Mouse (Mus musculus): ENCODE data around the gene Kcnmb1. TPM values are rescaled to one million over a fixed set of nuclear protein-coding genes. Genes with fewer than 3 reads are reported as not detected.

Gene Kcnmb1
- polyA plus RNA-seq, 1 experiment from 2014 or later = 0.22 TPM

DNA sequence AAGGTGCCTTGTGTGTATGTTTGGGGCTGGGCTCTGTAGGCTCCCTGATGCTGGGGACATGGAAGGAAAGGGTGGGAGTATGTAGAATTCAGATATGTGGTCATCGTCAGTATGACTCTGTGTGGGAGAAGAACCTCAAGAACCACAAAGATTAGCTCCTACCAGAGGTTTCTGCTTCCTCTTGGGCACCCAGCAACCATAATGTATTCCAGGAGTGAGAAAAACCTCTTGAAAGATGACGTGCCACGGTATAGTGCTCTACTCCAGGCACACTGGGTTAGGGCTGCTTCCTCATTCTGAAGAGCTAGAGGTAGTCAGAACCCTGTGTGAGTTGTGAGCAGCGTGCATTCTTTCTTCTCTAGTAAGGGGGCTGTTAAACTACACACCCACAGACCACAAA is 4.9 kb downstream of the Kcnmb1 start:
- H3K4me1 ChIP-seq (ENCODE audit: control insufficient read depth, insufficient read depth, low read length) = no peaks in the 10 kb centered on the region
- no peak overlapping the region for H3K4me2 ChIP-seq (ENCODE audit: low read depth, low read length)
- 86% methylated on average over 4 of the region's 4 CpGs for WGBS
- H3K9me3 ChIP-seq (replicated peaks; ENCODE audit: control insufficient read depth, low read length) = no peaks in the 10 kb centered on the region
- no peak for DNase-seq (ENCODE audit: low spot score)
- H3K4me3 ChIP-seq (ENCODE audit: low read depth, low read length) = no peak overlapping the region
- no peaks in the 10 kb centered on the region for H3K27me3 ChIP-seq (ENCODE audit: control insufficient read depth, insufficient read depth, low read length)
- no peaks in the 10 kb centered on the region for H3K36me3 ChIP-seq (replicated peaks; ENCODE audit: control insufficient read depth, insufficient read depth, low read depth, low read length)
- no peak overlapping the region for H3K9ac ChIP-seq (replicated peaks; ENCODE audit: low read length)
- no peak for ATAC-seq (replicated peaks; ENCODE audit: insufficient number of reproducible peaks, low FRiP score, low TSS enrichment, low read depth)
- H3K27ac ChIP-seq (replicated peaks; ENCODE audit: low read depth, low read length) = no peak overlapping the region

DNA sequence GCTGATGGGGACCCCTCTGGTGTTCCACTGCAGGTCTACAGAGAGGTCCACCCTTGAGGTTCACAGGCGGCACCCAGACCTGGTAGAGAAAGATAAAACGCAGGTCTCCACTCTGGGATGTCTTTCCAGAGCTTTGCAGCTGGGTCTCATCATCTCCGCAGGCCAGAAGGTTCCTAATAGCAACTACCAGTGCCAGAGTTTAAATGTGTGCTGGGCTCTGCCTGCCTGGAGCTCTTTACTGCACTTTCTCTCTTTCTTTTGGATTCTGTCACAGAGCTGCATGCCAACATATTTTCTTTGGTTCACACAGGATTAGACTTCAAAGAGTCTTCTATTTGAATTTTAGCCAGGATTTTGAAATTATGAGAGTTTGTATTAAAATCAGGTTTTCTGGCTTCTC is 6.4 kb downstream of the Kcnmb1 start:
- ATAC-seq (replicated peaks; ENCODE audit: insufficient number of reproducible peaks, low FRiP score, low TSS enrichment, low read depth) (no peak), DNase-seq (ENCODE audit: low spot score) (no peak)
- H3K27me3 ChIP-seq (ENCODE audit: control insufficient read depth, insufficient read depth, low read length) = no peaks in the 10 kb centered on the region
- WGBS = 82% methylated on average over 3 of the region's 3 CpGs
- no peaks in the 10 kb centered on the region for H3K36me3 ChIP-seq (replicated peaks; ENCODE audit: control insufficient read depth, insufficient read depth, low read depth, low read length)
- no peaks in the 10 kb centered on the region for H3K4me1 ChIP-seq (ENCODE audit: control insufficient read depth, insufficient read depth, low read length)
- H3K4me3 ChIP-seq (ENCODE audit: low read depth, low read length) = no peak overlapping the region
- H3K9me3 ChIP-seq (replicated peaks; ENCODE audit: control insufficient read depth, low read length) = no peaks in the 10 kb centered on the region
- H3K4me2 ChIP-seq (ENCODE audit: low read depth, low read length) = no peak overlapping the region
- H3K9ac ChIP-seq (replicated peaks; ENCODE audit: low read length) = no peak overlapping the region
- no peak overlapping the region for H3K27ac ChIP-seq (replicated peaks; ENCODE audit: low read depth, low read length)

DNA sequence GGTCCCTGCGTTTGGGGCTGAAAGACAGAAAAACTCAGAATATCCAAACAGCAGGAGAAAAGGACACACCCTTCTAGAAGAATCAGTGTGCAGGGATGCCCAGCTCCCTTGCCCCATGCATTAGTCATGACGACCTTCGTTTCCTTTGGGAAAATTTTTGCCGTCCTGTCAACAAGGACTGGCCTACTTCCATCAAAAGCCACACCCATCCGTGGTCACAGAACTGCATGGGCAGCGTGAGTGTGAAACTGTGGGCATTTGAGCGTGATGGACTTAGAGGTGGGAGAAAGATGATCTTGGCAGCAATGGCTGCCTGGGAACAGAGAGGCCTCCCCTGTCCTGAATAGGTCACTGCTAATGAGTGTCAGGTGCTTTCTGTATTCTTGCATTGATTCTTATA is 9.3 kb downstream of the Kcnmb1 start:
- no peak for ATAC-seq (replicated peaks; ENCODE audit: insufficient number of reproducible peaks, low FRiP score, low TSS enrichment, low read depth)
- H3K27me3 ChIP-seq (ENCODE audit: control insufficient read depth, insufficient read depth, low read length) = no peaks in the 10 kb centered on the region

DNA sequence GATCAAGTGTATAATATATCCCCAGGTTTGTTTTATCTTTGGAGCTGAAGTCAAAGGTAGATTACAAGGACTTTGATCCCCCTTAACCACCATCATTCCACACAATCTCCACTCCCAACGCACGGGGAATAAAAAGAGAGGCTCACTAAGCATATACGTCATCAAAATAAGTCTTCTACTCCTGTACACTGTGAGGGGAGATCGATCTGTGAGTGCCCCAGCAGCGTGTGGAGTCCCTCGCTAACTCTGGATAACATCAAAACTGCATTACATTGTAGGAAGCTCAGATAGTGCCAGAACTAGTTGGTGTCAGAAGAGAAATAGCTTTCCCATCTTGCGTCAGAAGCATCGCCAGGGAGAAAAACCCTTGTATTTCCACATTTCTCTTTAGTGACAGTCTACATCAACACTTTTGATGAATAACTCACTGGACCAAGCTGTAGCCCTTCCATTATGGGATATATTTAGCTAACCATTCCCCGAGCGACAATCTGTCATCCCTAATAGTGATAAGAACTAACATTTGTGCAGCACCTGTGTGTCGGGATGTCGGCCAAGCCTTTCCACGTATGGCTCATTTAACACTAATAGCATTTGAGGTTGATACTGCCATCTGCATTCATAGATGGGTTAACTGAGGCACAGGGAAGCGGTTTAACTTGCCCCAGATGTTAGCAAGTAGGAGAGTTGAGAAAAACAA is 11.7 kb downstream of the Kcnmb1 start:
- no peak overlapping the region for H3K9ac ChIP-seq (replicated peaks; ENCODE audit: low read length)
- no peaks in the 10 kb centered on the region for H3K36me3 ChIP-seq (replicated peaks; ENCODE audit: control insufficient read depth, insufficient read depth, low read depth, low read length)
- ATAC-seq (replicated peaks; ENCODE audit: insufficient number of reproducible peaks, low FRiP score, low TSS enrichment, low read depth) (no peak), DNase-seq (ENCODE audit: low spot score) (no peak)
- no peaks in the 10 kb centered on the region for H3K27me3 ChIP-seq (ENCODE audit: control insufficient read depth, insufficient read depth, low read length)
- no peaks in the 10 kb centered on the region for H3K4me1 ChIP-seq (ENCODE audit: control insufficient read depth, insufficient read depth, low read length)
- H3K4me3 ChIP-seq (ENCODE audit: low read depth, low read length) = no peak overlapping the region
- H3K4me2 ChIP-seq (ENCODE audit: low read depth, low read length) = no peak overlapping the region
- H3K9me3 ChIP-seq (replicated peaks; ENCODE audit: control insufficient read depth, low read length) = no peaks in the 10 kb centered on the region
- 87% methylated on average over 14 of the region's 14 CpGs for WGBS
- no peak overlapping the region for H3K27ac ChIP-seq (replicated peaks; ENCODE audit: low read depth, low read length)

More for the DNA sequence above, 9.3 kb downstream of the Kcnmb1 start:
- DNase-seq (ENCODE audit: low spot score) = no peak
- Histone ChIP-seq H3K9ac (replicated peaks; ENCODE audit: low read length) (no peak overlapping the region), H3K4me3 (ENCODE audit: low read depth, low read length) (no peak overlapping the region), H3K9me3 (replicated peaks; ENCODE audit: control insufficient read depth, low read length) (no peaks in the 10 kb centered on the region), H3K4me1 (ENCODE audit: control insufficient read depth, insufficient read depth, low read length) (no peaks in the 10 kb centered on the region), H3K27ac (replicated peaks; ENCODE audit: low read depth, low read length) (no peak overlapping the region), H3K4me2 (ENCODE audit: low read depth, low read length) (no peak overlapping the region), H3K36me3 (replicated peaks; ENCODE audit: control insufficient read depth, insufficient read depth, low read depth, low read length) (no peaks in the 10 kb centered on the region)
- 82% methylated on average over 7 of the region's 7 CpGs for WGBS

DNA sequence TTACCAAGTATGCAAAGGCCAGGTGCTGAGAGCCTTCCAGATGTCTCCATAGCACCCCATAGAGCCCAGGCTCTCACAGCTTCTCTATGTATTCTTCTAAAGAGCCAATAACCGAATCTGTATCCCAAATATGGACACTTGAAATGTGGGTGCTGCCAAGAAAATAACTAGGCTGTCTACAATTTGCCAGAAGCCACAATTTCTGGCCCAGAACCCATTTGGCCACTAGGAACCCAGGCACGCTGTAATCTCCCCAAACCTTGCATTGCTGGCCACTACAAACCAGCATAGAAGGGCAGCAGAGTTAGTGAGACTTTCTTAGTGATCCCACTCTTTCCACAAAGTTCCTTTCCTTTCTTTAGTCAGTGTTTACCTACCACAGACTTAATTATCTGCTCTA is 12.3 kb downstream of the Kcnmb1 start:
- Histone ChIP-seq H3K4me3 (ENCODE audit: low read depth, low read length) (no peak overlapping the region), H3K9me3 (replicated peaks; ENCODE audit: control insufficient read depth, low read length) (no peaks in the 10 kb centered on the region), H3K4me1 (ENCODE audit: control insufficient read depth, insufficient read depth, low read length) (no peaks in the 10 kb centered on the region), H3K27ac (replicated peaks; ENCODE audit: low read depth, low read length) (no peak overlapping the region), H3K4me2 (ENCODE audit: low read depth, low read length) (no peak overlapping the region), H3K27me3 (ENCODE audit: control insufficient read depth, insufficient read depth, low read length) (no peaks in the 10 kb centered on the region), H3K9ac (replicated peaks; ENCODE audit: low read length) (no peak overlapping the region), H3K36me3 (replicated peaks; ENCODE audit: control insufficient read depth, insufficient read depth, low read depth, low read length) (no peaks in the 10 kb centered on the region)
- WGBS = 87% methylated on average over 2 of the region's 2 CpGs
- DNase-seq (ENCODE audit: low spot score) (no peak), ATAC-seq (replicated peaks; ENCODE audit: insufficient number of reproducible peaks, low FRiP score, low TSS enrichment, low read depth) (no peak)

DNA sequence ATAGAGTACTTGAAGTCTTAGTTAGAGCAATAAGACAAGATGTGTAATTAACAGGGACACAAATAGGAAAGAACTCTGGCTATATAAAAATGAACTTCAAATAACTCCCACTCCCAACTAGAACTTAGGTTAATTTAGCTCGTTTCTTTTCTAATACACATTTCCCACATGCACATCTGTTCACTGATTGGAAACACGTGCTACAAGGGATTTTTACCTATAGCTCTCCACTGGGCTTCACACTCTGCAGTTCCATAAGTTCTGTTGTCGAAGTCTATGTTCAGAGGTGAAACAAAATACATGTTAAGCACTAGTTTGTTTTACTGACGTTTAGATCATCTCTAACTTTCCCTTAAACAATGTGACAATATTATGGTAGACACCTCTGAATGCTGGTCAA is 17.3 kb downstream of the Kcnmb1 start:
- no peaks in the 10 kb centered on the region for H3K9me3 ChIP-seq (replicated peaks; ENCODE audit: control insufficient read depth, low read length)
- no peaks in the 10 kb centered on the region for H3K27me3 ChIP-seq (ENCODE audit: control insufficient read depth, insufficient read depth, low read length)
- ATAC-seq (replicated peaks; ENCODE audit: insufficient number of reproducible peaks, low FRiP score, low TSS enrichment, low read depth) = no peak
- 50% methylated on average over 4 of the region's 4 CpGs for WGBS
- no peaks in the 10 kb centered on the region for H3K4me1 ChIP-seq (ENCODE audit: control insufficient read depth, insufficient read depth, low read length)
- H3K9ac ChIP-seq (replicated peaks; ENCODE audit: low read length) = no peak overlapping the region
- H3K27ac ChIP-seq (replicated peaks; ENCODE audit: low read depth, low read length) = no peak overlapping the region
- no peak overlapping the region for H3K4me3 ChIP-seq (ENCODE audit: low read depth, low read length)
- no peak overlapping the region for H3K4me2 ChIP-seq (ENCODE audit: low read depth, low read length)
- DNase-seq (ENCODE audit: low spot score) = peak; percentile 60
- H3K36me3 ChIP-seq (replicated peaks; ENCODE audit: control insufficient read depth, insufficient read depth, low read depth, low read length) = no peaks in the 10 kb centered on the region

DNA sequence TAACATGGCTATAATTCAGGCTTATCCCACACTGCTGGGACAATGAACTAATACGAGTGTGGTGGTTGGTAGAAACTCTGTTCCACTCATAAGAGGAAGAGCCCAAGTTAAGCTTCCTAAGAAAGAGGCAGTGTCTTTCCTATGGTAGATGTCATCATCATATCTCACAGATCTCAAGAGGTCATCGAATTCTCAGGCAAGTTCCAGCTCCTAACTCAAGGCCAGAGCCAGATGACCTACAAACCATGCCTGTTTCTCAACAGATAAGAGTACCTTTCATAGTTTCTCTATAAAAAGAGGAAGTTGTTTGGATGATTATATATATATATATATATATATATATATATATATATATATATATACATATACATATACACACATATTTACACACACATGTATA is 23.7 kb downstream of the Kcnmb1 start:
- no peak overlapping the region for H3K27ac ChIP-seq (replicated peaks; ENCODE audit: low read depth, low read length)
- no peak for DNase-seq (ENCODE audit: low spot score)
- 85% methylated on average over 2 of the region's 2 CpGs for WGBS
- ATAC-seq (replicated peaks; ENCODE audit: insufficient number of reproducible peaks, low FRiP score, low TSS enrichment, low read depth) = no peak
- no peaks in the 10 kb centered on the region for H3K36me3 ChIP-seq (replicated peaks; ENCODE audit: control insufficient read depth, insufficient read depth, low read depth, low read length)
- no peaks in the 10 kb centered on the region for H3K27me3 ChIP-seq (ENCODE audit: control insufficient read depth, insufficient read depth, low read length)
- H3K9ac ChIP-seq (replicated peaks; ENCODE audit: low read length) = no peak overlapping the region
- no peaks in the 10 kb centered on the region for H3K4me1 ChIP-seq (ENCODE audit: control insufficient read depth, insufficient read depth, low read length)
- no peak overlapping the region for H3K4me2 ChIP-seq (ENCODE audit: low read depth, low read length)
- H3K4me3 ChIP-seq (ENCODE audit: low read depth, low read length) = no peak overlapping the region
- H3K9me3 ChIP-seq (replicated peaks; ENCODE audit: control insufficient read depth, low read length) = no peaks in the 10 kb centered on the region

DNA sequence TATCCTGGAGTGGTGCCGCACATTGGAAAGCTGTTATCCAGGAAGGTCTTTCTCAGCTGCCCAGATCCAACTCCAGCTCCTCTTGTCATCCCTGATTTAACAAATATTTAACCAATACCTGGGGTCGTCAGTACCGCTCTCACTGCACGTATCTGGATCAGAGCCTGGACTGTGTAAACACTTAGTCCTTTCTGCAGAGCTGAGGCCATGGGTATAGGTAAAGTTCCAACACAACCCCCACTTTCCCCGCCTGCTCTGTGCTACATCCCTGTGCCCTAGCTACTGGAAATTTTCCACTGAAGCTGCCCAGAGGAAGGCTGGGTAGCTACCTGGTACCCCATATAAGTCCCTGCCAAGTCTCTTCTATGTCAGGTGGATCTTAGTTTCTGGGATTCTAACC is 27.2 kb downstream of the Kcnmb1 start:
- no peaks in the 10 kb centered on the region for H3K9me3 ChIP-seq (replicated peaks; ENCODE audit: control insufficient read depth, low read length)
- WGBS = 84% methylated on average over 5 of the region's 5 CpGs
- H3K27me3 ChIP-seq (ENCODE audit: control insufficient read depth, insufficient read depth, low read length) = no peaks in the 10 kb centered on the region
- H3K4me3 ChIP-seq (ENCODE audit: low read depth, low read length) = no peak overlapping the region
- DNase-seq (ENCODE audit: low spot score) (no peak), ATAC-seq (replicated peaks; ENCODE audit: insufficient number of reproducible peaks, low FRiP score, low TSS enrichment, low read depth) (no peak)
- no peaks in the 10 kb centered on the region for H3K36me3 ChIP-seq (replicated peaks; ENCODE audit: control insufficient read depth, insufficient read depth, low read depth, low read length)
- H3K4me2 ChIP-seq (ENCODE audit: low read depth, low read length) = no peak overlapping the region
- H3K4me1 ChIP-seq (ENCODE audit: control insufficient read depth, insufficient read depth, low read length) = no peaks in the 10 kb centered on the region
- H3K27ac ChIP-seq (replicated peaks; ENCODE audit: low read depth, low read length) = no peak overlapping the region
- no peak overlapping the region for H3K9ac ChIP-seq (replicated peaks; ENCODE audit: low read length)
